Mouse (Mus musculus): ENCODE measurements around the gene Dicer1. TPM values are rescaled to one million over a fixed set of nuclear protein-coding genes. Genes with fewer than 3 reads are reported as not detected.

Gene Dicer1
- 10 to 100 TPM; 59.6 to 65.3 TPM for total RNA-seq (2021)
- long read RNA-seq, experiment 1, partial matches to known transcripts, result 7 of 17 reads
- long read RNA-seq, experiment 1, other reads (novel, unspliced or antisense), result 10 of 17 reads
- long read RNA-seq, experiment 2, full-length matches to known transcripts, result 2 of 24 reads
- long read RNA-seq, experiment 2, partial matches to known transcripts, result 5 of 24 reads
- long read RNA-seq, experiment 2, other reads (novel, unspliced or antisense), result 17 of 24 reads

DNA sequence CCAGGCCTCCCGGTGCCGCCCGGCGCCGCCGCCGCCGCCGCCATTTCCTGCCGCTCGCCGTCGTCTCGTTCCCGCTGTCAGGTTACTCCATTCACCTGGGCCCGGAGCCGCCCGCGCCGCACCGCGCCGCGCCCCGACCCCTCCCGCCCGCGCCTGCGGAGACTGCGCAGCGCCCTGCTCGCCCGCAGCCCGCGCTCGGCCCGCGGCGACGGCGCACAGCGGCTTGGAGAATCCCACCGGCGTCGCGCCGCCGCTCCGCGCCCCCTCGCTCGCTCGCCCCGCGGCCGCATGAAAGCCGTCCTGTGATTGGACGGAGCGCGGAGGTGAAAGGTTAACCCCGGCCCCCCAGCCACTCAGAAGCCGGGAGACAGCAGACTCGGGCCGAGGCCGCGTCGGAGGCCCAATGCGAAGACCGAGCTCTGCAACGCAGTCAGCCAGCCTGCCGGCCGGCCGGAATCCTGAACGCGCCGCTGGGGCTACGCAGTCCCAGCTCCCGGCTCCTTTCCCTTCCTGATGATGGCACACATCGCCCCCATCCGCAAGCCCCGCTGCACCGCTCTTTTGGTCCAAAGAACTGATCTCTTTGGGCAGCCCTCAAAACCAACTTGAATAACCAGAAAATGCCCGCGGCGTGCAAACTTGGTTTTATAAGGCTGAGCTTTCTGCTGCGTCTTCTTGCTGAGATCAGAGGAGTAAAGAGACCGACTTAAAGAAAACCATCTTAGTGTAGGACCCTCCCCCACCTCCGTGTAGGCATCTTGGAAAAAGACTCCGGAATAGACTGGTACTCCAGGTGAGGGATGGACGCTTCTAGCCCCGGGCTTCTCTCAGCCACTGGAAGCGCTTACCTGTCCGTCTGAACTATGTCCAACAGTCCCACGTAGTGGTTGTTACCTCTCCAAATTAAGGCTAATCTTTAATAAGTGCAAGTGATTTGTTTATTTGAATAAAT lies at the start of gene Dicer1:
Gene Dicer1 (minus strand): TSS at position 139 of the 952 bp plus-strand sequence.
- DNase-seq (ENCODE audit: low spot score in 2 of 2), result peak; percentile 97 to 98

DNA sequence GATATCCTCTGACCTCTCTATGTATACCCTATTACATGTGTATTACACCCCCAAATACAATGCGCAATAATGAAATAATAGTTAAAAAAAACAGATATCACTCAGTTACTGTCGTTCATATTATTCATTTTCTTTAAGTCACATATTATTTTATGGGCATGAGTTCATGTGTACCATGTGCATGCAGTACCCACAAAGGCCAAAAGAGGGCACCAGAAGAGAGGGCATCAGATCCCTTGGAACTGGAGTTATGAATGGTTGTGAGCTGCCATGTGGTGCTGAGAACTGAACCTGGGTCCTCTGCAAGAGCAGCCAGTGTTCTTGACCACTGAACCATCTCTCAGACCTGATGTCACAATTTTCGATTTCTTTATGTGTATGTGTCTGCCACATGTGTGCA lies 47.6 kb upstream of the Dicer1 start:
- DNase-seq (ENCODE audit: low spot score in 2 of 2), result no peak

DNA sequence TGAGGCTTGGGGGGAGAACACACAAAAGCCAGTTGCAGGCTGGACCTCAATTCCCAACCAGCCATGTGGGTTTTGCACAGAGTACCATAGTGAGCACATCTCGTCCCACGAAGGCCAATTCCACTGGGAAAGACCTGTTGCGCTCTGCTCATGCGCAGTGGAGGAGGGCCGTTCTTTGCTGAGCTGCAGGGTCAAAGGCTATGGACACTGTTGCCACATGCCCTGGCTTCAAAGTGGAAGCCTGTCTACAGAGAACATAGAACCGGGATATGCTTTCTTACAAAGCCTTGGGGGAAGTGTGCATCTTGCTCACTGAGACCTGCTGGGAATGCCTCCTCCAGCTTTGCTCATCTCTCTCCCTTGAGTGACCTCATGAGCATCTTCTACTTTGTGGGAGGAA lies 46.2 kb upstream of the Dicer1 start:
- no peak for DNase-seq (ENCODE audit: low spot score in 2 of 2)

DNA sequence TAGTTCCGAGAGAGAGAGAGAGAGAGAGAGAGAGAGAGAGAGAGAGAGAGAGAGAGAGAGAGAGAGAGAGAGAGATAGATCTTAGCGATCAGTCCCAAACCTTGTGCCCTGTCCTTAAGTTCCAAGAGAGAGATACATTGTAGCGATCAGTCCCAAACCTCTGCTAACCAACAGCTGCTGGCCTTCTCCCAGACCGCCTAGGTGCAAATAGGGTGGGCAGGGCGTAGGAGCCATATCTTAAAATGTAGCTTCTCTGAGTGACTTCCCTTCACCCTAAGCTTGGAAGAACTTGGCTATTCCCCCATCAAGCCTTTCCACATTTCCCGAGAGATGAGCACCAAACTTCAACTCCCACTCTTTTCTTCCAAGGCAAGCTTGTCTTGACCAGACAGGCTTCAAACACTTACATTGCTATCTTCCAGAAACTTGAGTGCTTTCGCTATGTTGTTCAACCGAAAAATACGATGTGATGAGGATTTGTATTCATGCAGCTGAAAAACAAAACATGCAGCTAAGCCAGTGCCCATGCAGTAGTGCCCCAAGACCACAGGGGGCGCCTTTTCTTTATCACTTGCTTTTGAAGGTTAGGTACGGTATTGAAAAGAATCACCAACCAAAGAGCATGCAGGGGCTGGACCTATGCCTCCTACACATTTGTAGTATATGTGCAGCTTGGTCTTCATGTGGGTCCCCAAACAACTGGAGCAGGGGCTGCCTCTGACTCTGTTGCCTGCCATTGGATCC lies 45.1 kb upstream of the Dicer1 start:
- no peak for DNase-seq (ENCODE audit: low spot score in 2 of 2)

DNA sequence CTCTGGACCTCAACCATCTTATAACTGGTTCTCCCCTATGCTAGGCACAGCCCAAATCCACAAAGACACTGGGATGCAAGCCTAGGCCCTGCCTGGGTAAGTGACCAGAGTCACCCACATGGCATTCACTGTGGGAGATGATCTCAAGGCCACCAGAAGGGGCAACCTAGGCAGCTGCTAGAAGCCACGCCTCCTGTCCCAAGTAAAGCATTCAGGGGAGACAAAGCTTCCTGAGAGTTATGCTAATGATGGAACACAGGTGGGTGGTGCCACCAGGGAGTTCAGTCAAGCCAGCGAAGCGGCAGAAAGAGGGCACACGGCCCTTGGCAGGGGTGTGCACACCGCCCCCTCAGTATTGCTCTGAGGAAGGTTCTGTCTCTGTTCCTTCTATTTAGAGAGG lies 43.2 kb upstream of the Dicer1 start:
- DNase-seq (ENCODE audit: low spot score in 2 of 2), result no peak

- DNase-seq (ENCODE audit: low spot score in 2 of 2), result peak in 1 of 2 experiments; percentile 23
Observed at GRCm38 (mm10) chr12:104793486-104793885, 41.7 kb upstream of the Dicer1 start.

GRCm38 (mm10) chr12:104777603-104778002 lies 25.9 kb upstream of the Dicer1 start:
- no peak for DNase-seq (ENCODE audit: low spot score in 2 of 2)

GRCm38 (mm10) chr12:104771941-104772340 lies 20.2 kb upstream of the Dicer1 start:
- no peak for DNase-seq (ENCODE audit: low spot score in 2 of 2)

DNA sequence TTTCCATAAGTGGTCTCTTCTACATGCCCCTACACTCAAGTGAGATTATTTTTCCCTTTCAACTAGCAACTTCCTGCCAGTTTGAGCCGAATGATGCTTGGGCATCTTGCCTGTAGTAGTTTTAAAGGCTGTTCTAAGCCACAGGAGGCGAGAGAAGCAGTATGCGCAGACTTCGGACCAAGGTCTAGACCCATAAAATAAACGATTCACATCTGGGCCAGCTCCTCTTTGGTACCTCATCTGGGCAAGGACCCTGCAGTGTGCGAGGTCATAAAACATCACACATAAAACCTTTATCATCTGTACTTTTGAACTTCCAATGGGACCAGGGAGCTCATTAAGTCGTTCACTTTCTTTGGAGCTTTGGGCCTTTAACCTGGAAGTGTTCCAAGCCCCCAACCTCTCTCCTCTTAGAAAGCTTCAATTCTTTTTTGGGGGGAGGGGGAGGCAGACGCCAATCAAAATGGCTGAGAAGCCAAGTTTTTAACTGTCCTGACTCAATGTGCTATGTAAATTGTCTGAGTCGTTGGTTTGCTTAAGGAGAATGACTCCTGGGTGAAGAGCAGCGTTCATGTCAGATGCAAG lies 17.5 kb upstream of the Dicer1 start:
- DNase-seq (ENCODE audit: low spot score in 2 of 2), result no peak

- DNase-seq (ENCODE audit: low spot score in 2 of 2), result no peak
Observed at GRCm38 (mm10) chr12:104767183-104767582, 15.4 kb upstream of the Dicer1 start.

GRCm38 (mm10) chr12:104765761-104766160 lies 14.0 kb upstream of the Dicer1 start:
- DNase-seq (ENCODE audit: low spot score in 2 of 2), result peak in 1 of 2 experiments; percentile 36

DNA sequence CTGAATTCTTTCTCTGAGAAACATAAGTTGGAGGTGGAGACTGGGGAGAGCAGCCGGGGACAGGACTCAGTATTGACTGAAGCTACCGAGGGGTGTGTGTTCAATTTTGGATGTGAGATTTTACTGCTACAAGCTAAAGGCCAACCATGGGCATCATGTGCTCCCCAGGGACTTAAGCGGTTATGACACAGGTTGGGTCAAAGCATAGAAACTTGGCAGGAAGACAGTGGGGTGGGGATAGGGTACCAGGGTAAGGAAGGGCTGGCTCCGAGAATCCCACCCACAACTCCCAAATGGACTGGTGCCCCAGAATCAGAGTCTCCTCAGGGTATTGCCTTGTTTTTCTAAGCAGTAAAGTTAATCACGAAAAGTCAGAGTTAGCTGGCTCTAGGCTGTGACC lies 13.4 kb upstream of the Dicer1 start:
- DNase-seq (ENCODE audit: low spot score in 2 of 2), result no peak

DNA sequence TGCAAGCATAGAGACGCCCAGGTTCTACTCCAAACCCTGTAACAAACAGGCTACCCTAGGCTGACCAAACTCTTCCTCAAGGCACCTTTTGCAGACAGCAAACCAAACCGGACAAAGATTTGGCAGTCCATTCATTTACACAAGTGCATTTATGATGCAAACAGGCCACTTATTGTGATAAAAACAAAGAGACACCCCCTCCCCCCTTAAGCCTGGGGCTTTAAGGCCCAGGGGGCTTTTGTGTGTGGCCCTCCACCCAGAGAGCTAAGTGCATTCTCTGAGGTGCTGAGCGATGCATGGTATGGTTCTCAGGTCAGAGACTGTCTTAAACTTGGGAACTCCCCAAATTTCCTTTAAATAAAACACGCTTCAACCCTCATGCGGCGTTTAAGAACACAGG lies 12.2 kb upstream of the Dicer1 start:
- DNase-seq (ENCODE audit: low spot score in 2 of 2), result no peak

DNA sequence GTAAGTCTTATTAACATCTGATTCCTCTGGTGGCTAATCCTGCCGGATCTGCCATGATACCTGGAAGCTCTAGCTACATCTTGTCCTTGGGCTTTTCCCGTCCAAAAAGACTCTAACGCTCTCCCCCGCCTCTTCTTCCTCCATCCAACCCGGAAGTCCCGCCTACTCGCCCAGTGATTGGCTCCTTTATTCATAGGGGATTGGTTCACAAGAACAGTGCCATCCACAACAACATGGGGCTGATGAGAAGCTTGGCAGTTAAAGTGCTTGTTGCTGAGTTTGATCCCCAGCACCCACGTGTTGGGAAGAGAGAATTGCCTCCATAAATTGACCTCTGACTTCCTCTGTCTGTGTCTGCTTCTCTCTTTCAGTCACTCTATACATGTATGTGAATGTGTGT lies 9.7 kb upstream of the Dicer1 start:
- no peak for DNase-seq (ENCODE audit: low spot score in 2 of 2)

DNA sequence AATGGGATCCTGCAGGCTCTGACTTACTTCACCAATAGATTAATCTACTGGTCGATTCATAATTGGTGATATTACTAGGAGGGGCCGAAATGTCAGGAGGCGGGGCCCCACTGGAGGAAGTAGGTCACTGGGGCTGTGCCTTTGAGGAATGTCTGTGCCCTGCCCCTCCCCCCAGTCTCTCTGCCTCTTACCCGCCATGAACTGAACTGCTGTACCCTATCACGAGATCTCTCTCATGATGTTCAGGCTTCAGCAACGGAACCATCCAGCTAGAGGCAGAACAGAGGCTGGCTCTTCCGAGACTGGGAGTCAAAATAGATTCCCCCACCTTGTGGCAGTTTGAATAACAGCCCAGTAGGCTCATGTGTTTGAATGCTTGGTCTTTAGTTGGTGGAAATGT lies 6.3 kb upstream of the Dicer1 start:
- no peak for DNase-seq (ENCODE audit: low spot score in 2 of 2)

DNA sequence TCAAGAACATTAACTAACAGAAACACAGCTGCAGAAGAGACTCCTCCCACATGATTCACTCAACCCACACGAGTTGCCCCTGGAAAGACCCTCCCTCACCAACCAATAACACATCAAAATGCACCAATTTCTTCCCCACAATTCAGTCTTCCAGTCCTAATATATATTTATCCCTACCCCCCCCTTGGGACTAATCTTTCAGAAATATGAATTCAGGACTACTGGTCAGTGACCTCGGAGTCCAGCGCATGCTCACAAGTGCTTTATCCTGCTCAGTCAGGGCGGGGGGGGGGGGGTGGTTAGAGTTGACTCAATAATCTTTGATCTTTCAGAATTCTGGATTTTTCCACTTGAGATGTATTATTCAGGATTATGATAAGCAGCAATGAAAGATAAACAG lies 1.9 kb upstream of the Dicer1 start:
- no peak for DNase-seq (ENCODE audit: low spot score in 2 of 2)

DNA sequence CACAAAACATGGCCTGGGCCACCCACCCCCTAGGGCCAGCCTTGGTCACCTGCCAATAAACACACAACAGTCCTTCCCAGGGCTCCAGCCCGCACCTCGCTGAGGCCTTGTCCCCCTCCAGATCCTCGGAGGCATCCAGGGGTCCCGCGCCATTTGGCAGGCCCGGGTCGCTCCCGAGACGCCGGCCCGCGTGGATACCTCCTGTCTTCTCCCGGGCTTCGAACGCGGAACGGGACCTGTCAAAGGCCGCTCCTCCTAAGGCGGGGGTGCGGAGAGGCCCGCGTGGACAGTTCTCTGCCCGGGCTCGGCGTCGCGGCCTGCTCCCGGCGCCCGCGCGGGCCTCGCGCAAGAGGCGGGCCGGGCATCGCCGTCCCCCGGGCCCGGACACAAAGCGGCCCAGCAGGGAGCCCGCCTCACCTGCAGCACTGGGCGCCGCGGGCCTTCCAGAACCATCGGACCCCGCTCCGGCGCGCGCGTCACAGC lies 380 bp downstream of the Dicer1 start:
- DNase-seq (ENCODE audit: low spot score in 2 of 2), result no peak

- DNase-seq (ENCODE audit: low spot score in 2 of 2), result no peak
Observed at GRCm38 (mm10) chr12:104748946-104749345, 2.8 kb downstream of the Dicer1 start.

DNA sequence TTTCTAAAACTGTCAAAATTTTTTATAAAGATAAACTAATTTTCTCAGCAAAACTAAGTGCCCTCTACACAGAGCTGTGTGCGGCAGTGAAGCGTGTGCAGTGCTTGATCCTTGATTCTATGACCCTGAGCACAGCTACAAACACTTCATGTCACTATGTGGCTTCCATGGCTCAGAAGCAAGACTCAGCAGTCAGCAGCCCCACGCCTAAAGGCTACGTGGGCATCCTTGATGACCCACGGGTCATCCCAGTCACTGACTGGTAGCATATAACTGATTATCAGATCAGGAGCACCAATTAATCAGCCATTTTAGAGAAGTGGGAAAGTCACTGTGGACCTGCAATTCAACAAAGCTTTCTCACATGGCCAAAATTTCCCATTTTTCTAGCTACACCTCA lies 4.5 kb downstream of the Dicer1 start:
- DNase-seq (ENCODE audit: low spot score in 2 of 2), result no peak

- DNase-seq (ENCODE audit: low spot score in 2 of 2), result no peak
Observed at GRCm38 (mm10) chr12:104746601-104747000, 5.2 kb downstream of the Dicer1 start.

DNA sequence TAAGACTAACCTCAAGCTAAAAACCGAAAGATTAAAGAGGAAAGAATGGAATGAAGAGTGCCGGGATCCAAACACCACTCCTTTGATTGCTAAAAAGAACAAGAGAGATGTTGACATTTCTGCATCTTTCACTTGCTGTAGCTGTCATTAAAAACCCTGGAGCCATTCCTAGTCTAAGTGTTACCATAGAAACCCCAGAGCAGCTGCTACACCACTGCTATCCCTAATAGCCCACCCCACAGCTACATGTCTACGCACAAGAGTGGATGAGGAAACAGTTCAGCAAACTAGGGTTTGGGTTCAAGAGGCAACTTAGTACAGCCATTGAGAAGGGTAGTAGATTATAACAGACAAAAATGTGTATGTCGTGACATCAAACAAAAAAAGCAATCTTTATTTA lies 8.1 kb downstream of the Dicer1 start:
- DNase-seq (ENCODE audit: low spot score in 2 of 2), result no peak

Data from gastrocnemius, postnatal 4 days (tissue).